Mouse (Mus musculus) brain, embryonic 18.5 days (tissue): ENCODE measurements around the gene Zfp182.

Experiments
- DNase-seq: peaks from one replicate; pipeline ENCODE4 v3.0.0-alpha.2; 2012; ENCODE audit warnings: low read depth, low spot score

The Zfp182 gene

DNA sequence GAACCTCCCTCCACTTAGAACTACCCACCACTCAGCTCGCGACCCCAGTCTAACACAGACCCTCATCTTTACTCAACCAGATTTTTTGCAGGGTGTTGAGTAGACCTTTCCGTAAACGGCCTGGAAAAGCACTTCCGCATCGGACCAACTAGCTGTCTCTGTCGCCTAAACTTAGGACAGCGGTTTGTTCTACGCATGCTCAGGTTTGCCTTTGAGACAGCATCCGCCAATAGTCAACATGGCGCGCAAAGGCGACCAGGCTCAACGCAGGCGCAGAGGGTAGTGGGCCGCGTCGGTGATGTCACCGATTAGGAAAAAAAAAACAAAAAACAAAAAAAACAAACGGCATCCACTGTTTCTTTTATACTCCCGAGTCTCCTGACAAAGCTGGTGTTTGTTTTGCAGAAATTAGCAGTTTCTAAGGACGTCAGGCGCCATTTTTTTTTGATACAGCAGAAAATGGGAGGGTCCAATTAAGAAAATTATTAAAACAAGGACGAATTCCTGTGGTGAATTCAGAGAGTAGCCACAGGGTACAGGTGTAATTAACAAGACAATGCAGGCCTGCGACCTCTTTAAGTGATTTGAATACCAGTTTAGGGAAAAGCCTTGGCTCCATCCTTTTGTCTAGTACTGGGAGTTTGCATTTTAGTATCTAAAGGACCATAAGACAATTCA lies at the start of gene Zfp182:
TSS of gene Zfp182 (minus strand) at position 451 of the 678 bp plus-strand sequence.
- peak; percentile 76 for DNase-seq

DNA sequence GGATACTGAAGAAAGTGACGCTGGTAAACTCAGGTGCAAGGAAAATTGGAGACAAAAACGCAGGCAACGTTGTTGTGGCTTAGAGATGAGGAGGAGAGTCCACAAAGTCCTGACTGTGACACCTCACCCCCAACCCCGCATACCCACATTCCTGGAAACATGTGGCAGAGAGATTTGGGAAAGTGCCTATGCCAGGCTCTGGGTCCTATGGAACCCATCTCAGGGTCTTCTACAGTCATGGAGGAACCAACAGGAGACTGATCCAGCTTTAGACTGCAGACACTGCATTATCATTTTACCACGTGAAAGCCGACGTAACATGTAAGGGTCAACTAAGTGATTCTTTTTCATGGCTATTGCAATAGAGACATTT lies 27.7 kb upstream of the Zfp182 start:
- DNase-seq, result no peak

DNA sequence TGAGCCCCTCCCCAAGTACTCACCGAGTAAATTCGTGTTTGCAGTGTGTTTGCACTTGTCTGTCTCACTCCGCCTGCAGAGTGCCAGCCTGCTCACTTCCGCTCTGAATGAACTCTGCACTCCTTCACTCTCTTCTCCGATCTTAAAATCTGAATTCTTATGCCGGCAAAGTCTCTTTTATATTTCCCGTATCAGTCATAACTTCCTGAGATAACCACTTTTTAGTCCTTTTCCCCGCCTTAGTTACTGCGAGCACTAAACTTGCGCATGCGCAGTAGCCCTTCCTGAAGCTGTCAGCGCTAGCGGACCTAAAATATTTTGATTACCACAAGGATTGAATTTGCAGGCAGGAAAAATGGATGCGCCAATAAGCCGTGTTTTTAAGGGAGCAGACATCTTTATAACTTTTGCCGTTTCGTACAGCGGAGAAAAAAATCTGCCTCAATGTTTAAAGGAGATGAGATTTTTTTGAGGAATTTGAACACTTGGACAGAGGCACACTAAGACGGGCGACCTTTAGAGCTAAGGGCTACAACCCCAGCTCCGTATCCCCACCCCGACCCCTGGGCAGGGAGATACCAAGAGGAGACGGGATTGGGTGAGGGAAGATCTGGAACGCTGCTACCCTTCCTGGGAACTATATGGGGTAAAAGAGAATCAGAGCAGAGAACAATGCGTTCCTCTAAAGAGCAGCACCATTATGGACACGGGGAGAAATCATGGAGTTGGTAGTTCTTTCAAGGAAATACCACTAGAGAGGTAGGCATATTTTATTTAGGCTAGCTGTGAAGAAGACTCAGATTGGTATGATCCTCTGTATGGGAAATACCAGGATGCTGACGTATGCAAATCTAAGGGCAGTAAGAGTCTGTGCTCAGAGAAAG lies 27.1 kb upstream of the Zfp182 start, which contains the start of gene Zfp300:
TSS of gene Zfp300 (minus strand) at position 545 of the 884 bp plus-strand sequence.
- DNase-seq, result peak; percentile 65

DNA sequence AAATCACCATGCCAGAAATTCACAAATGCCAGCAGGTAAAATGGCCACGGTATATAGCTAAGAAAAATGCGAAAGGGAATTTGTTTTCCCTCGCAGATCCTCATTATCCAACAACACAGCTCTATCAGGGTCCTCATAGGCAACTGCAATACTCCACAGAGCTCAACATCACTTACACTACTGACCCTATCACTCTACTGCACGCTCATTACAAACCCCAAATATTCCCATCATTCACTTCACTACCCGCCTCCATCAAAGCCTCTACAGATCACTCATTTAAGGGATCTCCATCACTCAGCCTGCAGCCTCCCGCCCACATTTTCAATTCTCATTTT lies 26.5 kb upstream of the Zfp182 start:
- no peak for DNase-seq

DNA sequence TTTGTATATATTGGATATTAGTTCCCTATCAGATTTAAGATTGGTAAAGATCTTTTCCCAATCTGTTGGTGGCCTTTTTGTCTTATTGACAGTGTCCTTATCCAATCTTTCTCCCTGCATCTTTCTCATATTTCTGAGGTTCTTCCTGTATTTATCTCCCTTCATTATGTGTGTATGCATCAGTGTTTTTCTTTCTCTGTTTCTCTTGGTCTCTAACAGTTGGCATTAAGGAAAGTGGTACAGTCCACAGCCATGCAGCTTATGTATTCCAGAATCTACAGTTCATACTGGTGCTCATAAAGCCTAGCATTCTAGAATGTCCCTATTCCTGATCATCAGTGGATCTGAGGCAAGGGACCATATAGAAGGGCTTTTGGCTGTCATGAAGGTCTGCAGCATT lies 6.0 kb upstream of the Zfp182 start, which contains the start of gene Spaca5:
TSS of gene Spaca5 (plus strand) at position 301 of the 400 bp plus-strand sequence.
- no peak for DNase-seq

DNA sequence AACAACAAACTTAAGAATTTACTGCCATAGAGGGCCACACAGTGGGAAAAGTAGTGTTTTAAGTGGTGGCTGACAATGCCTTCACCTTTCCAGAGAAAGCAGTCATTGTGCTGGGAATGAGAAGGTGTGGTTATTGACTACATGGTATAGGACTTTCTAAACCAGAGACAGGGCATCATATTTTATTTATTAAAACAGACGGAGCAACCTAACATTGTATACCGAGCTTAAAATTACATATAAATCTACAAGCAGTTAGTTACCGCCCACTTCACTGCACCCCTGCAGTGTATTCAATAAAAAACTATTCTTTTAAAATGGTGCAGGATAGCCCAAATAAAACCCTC lies 401 bp upstream of the Zfp182 start:
- no peak for DNase-seq

DNA sequence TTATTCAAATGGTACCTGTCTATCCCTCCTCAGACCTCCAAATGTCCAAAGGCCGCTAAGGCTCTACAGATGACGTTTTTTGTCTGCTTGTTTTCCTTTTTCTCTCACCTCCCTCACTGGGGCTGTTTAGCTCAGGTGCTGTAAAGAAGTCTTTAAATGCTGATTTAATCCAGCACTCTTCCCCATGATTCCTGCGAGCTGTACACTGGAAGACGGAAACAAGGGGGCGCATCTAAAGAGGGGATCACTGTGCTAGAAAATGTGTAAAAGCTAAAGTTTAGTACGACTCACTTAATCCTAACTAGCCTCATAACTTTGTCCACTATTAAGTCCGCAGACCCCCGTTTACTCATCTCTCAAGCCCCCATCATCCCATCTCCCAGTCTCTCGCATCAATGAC lies 656 bp downstream of the Zfp182 start:
- no peak for DNase-seq

DNA sequence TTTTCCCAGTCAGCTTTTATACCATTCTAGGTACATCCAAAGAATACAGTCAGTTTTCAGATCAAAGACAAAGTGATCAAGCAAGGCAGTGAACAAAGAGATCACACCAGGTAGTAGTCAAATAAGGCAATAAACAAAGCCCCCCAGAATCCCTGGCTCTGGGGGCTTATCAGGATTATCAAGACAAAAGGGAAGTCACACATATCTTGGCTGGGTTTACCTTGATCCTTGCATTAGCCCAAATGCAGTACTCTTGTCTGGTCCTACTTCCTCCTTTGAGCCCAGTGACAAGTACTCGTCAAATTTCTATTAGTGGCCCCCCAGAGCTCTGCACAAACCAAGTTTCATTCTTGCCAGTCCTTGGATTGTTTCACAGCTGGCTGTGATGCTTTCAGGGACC lies 81.2 kb downstream of the Zfp182 start:
- no peak for DNase-seq
